Mouse (Mus musculus) megakaryocyte, embryonic 14.5 days (primary cell): ENCODE results near the gene Dst. TPM values are rescaled to one million over a fixed set of nuclear protein-coding genes. Genes with fewer than 3 reads are reported as not detected.

Experiments
- H3K27me3 ChIP-seq: replicated peaks from 2 replicates; pipeline ENCODE3; 2012; ENCODE audit warnings: inconsistent platforms
- H3K36me3 ChIP-seq: replicated peaks from 2 replicates; pipeline ENCODE3; 2012; ENCODE audit warnings: low read length, inconsistent platforms, mixed read lengths
- H3K4me1 ChIP-seq: 2 replicates; pipeline ENCODE4 v1.6.1; 2012; ENCODE audit warnings: inconsistent platforms
- H3K4me3 ChIP-seq: replicated peaks from 2 replicates; pipeline ENCODE3; 2012; ENCODE audit warnings: moderate library complexity, mild to moderate bottlenecking, inconsistent platforms
- H3K9me3 ChIP-seq: 2 replicates; pipeline ENCODE4 v1.6.1; 2012; ENCODE audit warnings: inconsistent platforms
- FLI1 ChIP-seq: IDR thresholded peaks from 2 replicates; pipeline ENCODE4 v1.6.1; 2012; ENCODE audit warnings: low read length, inconsistent platforms, mixed read lengths
- GATA1 ChIP-seq: IDR thresholded peaks from 3 replicates; pipeline ENCODE4 v1.6.1; 2012; ENCODE audit warnings: mixed read lengths, low read length, inconsistent platforms, borderline replicate concordance
- polyA plus RNA-seq: library from polyadenylated mRNA; stranded (reverse); fragments of >175 nt; gene quantifications from 2 replicates; pipeline ENCODE4 v1.2.3, GENCODE M21; 2012; ENCODE audit warnings: low replicate concordance; ENCODE audit not compliant: insufficient read depth

The Dst gene
- polyA plus RNA-seq, 1 experiment = 4.2 TPM

DNA sequence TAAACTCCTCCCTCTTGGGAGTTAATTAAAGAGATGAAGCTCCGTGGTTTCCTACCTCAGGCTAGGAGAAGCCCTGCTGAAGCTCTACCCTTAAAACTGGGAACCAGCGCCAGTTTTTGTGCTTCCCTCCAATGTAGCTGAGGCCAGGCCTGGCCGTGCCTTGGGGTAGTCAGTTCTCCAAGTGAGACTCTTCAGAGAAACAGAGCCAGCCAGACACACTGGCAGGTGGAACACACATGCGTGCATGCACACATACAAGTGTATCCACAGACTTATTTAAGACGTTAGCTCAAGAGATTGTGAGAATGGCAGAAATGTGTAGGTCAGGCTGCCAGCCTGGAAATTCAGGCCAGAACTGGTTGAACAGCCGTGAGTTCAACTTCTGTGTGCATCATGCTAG is 87.4 kb downstream of the Dst start:
- peaks cover 7% of the 10 kb centered on the region for H3K4me1 ChIP-seq
- no peak overlapping the region for H3K4me3 ChIP-seq
- no peaks in the 10 kb centered on the region for H3K36me3 ChIP-seq
- TF ChIP-seq GATA1 = no peak
- TF ChIP-seq FLI1 = no peak
- H3K27me3 ChIP-seq = peaks cover 12% of the 10 kb centered on the region
- no peaks in the 10 kb centered on the region for H3K9me3 ChIP-seq

DNA sequence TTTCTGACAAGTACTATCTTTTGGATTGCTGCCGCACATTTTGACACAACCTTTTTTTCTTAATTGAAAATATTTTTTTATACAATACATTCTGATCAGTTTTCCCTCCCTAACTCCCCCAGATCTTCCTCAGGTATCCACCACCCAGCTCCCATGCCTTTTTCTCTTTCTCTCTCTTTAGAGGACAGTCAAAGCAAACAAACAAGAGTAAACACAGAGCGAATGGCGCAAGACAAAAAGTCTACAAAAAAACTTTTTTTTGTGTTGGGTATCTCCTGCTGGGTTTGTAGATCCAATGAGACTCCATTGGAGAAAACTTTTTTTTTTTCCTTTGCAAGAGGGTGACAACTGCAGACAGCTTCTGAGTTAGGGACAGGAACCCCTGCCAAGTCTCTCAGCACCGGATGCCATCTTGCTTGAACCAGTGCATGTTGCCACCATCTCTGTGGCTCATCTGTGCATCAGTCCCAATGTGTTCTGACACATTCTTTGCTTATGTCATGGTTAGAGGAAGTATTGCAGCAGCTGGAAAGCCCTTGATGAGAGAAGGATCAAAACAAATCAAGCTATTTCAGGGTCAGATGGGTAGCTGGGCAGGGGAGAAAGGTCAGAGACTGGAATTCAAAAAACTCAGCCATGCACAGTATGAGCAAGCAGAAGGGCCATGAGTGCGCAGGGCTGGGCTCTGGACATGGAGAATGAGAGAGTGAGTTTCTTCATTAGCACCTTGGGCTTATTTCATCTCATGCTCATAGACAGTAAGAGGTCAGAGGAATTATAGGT is 88.3 kb downstream of the Dst start:
- Histone ChIP-seq H3K36me3 (no peaks in the 10 kb centered on the region), H3K9me3 (no peaks in the 10 kb centered on the region), H3K4me3 (no peak overlapping the region), H3K27me3 (peaks cover 9% of the 10 kb centered on the region), H3K4me1 (peaks cover 7% of the 10 kb centered on the region)
- TF ChIP-seq FLI1 (no peak), GATA1 (no peak)

DNA sequence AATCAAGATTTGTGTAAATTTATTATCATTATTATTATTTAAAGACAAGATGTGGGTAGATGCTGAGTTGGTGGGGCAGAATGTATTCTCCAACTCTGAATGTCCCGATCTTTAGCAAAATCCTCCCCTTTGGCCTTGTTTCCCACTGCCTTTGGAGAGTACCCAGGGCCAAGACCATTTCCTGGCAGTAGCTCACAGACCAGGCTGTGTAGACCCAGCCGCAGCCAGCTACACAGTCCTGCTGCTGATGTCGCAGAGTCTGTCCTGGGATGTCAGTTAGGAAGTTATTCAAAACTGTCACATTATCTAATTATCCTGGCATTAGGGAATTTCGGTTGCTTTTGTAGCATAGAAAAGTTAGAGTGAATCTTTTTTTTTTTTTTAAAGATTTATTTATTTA is 94.3 kb downstream of the Dst start:
- Histone ChIP-seq H3K9me3 (no peaks in the 10 kb centered on the region), H3K27me3 (peaks cover 4% of the 10 kb centered on the region), H3K36me3 (no peaks in the 10 kb centered on the region), H3K4me1 (peaks cover 25% of the 10 kb centered on the region), H3K4me3 (no peak overlapping the region)
- TF ChIP-seq GATA1 (no peak), FLI1 (no peak)

DNA sequence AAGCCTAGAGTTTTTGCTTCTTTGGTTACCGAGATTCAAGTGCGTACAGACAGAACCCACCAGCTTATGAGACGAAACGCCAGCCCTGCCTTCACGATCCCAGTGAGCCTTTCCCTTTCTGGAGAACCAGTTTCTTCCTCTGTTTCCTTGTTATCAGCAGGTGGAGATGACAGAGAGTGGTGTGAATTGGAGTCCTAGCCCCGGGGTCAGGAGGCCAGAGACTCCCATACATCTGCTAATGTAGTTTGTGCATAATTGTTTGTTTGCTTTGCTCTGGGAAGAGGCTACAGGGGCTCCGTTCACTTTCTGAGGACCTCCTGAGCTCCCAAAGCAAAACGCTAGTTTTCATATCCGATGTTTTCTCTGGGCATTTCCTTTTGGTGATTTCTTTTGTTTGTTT is 94.9 kb downstream of the Dst start:
- H3K4me1 ChIP-seq = peaks cover 30% of the 10 kb centered on the region
- TF ChIP-seq FLI1 (no peak), GATA1 (no peak)

DNA sequence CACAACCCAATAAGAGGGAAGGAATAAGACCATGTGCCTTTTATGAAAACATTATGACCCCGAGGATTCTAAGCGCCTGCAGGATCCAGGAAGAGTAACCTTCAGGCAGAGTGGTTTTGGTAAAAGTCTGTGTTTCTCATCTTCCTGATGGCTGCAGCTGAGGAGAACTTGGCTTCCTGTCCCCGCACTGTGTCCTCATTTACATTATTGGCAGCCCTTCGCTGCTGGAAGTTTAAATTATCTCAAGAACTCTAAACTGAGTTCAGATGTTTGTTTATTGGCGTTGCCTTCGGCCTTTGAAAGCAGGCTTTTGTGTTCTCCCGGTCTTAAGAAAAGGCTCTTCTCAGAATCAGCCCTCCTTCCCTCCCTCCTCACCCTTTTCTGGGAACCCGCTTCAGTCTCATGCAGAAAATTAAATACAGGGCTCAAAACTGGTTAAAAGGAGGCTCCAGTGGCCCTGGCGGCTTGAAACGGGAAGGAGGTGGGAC is 97.3 kb downstream of the Dst start:
- peaks cover 6% of the 10 kb centered on the region for H3K27me3 ChIP-seq
- H3K4me3 ChIP-seq = peak overlapping the region; percentile 93
- no peaks in the 10 kb centered on the region for H3K36me3 ChIP-seq
- TF ChIP-seq FLI1 = no peak
- TF ChIP-seq GATA1 = no peak
- no peaks in the 10 kb centered on the region for H3K9me3 ChIP-seq
- peaks cover 30% of the 10 kb centered on the region for H3K4me1 ChIP-seq

More for the DNA sequence above, 94.9 kb downstream of the Dst start:
- Histone ChIP-seq H3K27me3 (peaks cover 4% of the 10 kb centered on the region), H3K4me3 (no peak overlapping the region), H3K36me3 (no peaks in the 10 kb centered on the region), H3K9me3 (no peaks in the 10 kb centered on the region)

DNA sequence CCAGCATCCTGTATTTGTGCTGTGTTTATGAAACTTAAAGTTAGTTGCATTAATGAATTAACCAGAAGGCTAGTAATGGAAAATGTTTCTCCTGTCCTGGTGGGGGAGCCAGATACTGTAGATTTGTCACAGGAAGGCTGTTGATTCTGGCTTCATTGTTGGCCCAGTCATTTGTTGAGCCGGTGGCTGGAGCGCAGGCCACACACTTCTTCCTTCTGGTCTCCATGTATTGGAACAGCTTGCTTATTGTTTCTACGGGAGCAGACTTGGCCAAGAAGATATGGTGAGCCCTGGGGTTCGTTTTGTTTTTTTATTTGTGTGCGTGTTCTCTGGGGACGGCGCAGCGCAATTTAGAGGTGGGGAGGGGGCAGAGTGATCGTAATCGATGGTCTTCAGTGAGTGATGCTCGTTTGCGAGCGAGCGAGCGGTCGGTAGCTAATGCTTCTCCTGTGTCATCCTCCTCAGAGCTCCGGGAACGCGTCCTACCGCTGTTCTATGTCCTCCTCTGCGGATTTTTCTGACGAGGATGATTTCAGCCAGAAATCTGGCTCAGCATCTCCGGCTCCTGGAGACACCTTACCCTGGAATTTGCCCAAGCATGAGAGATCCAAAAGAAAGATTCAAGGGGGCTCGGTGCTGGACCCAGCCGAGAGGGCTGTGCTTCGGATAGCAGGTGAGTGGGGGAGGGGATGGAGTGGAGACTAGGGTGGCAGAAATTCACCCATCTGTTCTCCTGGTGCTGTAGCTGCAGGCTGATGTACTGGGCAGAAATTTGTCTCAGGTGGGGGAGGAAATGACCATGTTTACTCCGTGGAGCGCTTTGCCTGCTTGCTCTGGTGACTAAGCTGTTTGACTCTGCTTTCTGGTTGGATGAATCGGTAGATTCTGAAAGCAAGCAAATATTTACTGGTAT is 98.0 kb downstream of the Dst start:
- Histone ChIP-seq H3K9me3 (no peaks in the 10 kb centered on the region), H3K36me3 (no peaks in the 10 kb centered on the region), H3K4me3 (peak overlapping the region; percentile 93), H3K4me1 (peaks cover 34% of the 10 kb centered on the region), H3K27me3 (peaks cover 9% of the 10 kb centered on the region)
- TF ChIP-seq GATA1 = no peak
- TF ChIP-seq FLI1 = no peak

DNA sequence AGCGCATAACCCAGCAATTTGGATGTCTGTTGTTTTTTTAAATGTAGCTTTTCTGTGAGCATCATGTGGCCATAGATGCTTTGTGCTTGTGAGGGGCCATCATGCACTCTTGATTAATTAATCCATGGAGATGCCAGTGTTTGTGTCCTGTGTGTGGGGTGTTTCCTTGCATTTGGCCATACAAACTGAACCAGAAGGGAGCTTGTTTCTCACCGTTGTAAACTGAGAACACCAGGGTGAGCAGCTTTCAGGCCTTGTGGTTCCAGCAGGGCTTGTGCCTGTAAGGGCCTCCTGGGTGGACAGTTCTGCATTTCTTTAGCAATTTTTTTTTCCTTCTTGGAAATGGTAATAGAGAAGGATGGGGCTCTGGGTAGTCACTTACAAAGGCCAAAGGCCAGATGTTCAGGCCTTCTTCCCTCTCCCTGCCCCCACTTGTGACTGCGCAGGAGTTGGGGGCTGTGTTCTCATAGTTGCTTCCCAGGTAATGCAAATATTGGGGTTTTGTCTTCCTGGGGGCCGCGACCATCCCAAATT is 98.9 kb downstream of the Dst start:
- Histone ChIP-seq H3K9me3 (no peaks in the 10 kb centered on the region), H3K4me3 (peak overlapping the region; percentile 93), H3K27me3 (peaks cover 14% of the 10 kb centered on the region), H3K4me1 (peaks cover 43% of the 10 kb centered on the region), H3K36me3 (no peaks in the 10 kb centered on the region)
- TF ChIP-seq GATA1 (no peak), FLI1 (no peak)

DNA sequence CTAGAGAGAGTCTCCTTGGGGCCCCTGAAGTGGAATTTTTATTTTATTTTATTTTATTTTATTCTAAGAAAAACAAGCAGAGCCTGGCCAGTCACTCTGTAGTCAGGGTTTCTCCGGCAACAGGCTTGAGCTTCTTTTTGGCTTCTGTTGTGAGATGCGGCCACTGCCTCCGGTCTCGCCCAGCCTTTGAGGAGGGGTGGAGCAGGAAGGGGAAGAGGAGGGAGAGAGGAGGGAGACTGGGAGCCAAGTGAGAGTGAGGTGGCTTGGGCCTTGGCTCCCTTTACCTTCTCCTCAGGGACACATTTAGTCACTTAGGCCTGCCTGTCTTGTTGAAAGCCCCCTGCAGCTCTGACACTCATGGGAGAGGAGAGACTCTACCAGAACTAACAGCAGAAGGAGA is 99.4 kb downstream of the Dst start:
- TF ChIP-seq GATA1 (no peak), FLI1 (no peak)
- peaks cover 45% of the 10 kb centered on the region for H3K4me1 ChIP-seq
- H3K27me3 ChIP-seq = peaks cover 15% of the 10 kb centered on the region
- H3K4me3 ChIP-seq = peak overlapping the region; percentile 53
- no peaks in the 10 kb centered on the region for H3K36me3 ChIP-seq
- H3K9me3 ChIP-seq = no peaks in the 10 kb centered on the region

DNA sequence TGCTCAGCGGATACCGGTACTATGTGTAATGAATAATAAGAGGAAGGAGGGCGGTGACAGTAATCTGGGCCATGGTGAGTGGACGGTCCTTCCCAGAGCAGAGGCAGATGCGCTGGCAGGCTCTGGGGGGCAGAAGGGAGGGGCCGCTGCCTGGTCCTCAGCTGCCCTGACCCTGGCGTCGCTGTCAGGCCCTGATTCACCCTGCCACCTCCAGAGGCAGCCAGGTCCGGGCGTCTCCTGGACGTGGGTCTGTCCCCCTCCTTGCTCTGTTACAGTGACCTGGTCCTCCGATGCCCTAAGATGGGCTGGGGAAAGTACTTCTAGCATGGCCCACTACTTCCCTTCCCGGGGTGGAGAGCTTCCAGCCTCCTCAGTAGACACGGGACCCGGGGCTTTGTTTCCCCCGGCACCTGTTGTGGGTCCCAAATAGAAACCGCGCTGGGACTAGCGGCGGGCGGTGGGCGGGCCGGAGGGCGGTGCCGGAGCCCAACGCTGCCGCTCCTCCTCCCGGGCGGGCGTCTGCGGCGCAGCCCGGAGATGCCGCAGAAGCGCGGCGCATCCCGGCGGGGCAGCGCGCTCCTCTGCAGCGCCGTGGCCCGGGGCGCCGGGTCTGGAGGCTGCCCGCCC is 103.1 kb downstream of the Dst start:
- H3K27me3 ChIP-seq = peaks cover 15% of the 10 kb centered on the region
- H3K4me1 ChIP-seq = peaks cover 32% of the 10 kb centered on the region
- peak overlapping the region; percentile 92 for H3K4me3 ChIP-seq
- H3K9me3 ChIP-seq = no peaks in the 10 kb centered on the region
- TF ChIP-seq GATA1 = no peak
- no peak for TF ChIP-seq FLI1
- H3K36me3 ChIP-seq = no peaks in the 10 kb centered on the region

DNA sequence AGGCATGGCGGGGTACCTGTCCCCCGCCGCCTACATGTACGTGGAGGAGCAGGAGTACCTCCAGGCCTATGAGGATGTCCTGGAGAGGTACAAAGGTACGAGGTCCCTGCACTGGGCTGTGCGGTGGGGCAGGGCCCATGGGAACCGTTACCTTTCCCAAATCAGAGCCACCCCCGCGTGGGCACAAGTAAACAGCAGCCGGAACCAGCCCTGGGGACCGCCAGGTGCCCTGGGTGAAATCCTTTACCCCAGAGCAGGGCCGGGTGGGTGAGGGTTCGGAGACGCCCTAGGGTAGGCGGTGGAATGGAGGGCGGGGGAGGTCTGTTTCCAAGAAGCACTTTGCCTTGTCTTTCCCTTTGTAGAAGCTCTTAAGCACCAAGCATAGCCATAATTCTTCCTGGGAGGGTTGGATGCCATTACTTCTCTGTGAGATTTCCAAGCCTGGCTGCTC is 103.8 kb downstream of the Dst start:
- no peaks in the 10 kb centered on the region for H3K36me3 ChIP-seq
- H3K9me3 ChIP-seq = no peaks in the 10 kb centered on the region
- TF ChIP-seq GATA1 (no peak), FLI1 (no peak)
- H3K27me3 ChIP-seq = peaks cover 15% of the 10 kb centered on the region
- peaks cover 25% of the 10 kb centered on the region for H3K4me1 ChIP-seq
- H3K4me3 ChIP-seq = peak overlapping the region; percentile 92
